Mouse (Mus musculus): ENCODE results near the gene Adprhl2. TPM values are rescaled to one million over a fixed set of nuclear protein-coding genes. Genes with fewer than 3 reads are reported as not detected.

The Adprhl2 gene
- polyA plus RNA-seq, 1 experiment: 33.9 TPM

DNA sequence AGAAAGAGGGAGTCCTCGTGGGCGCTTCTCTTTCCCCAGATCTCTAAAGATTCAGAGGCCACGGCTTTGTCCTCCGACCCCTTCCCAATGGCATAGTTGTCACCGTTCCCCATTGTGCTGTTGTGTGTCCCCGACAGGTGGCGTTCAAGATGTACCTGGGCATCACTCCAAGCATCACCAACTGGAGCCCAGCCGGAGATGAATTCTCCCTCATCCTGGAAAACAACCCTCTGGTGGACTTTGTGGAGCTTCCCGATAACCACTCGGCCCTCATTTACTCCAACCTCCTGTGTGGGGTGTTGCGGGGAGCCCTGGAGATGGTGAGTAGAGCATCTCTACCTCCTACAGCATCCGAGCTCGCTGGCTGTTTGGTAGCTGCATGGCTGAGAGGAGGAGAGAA is 47.8 kb downstream of the Adprhl2 start:
- Histone ChIP-seq H3K27ac (ENCODE audit: insufficient read depth, low read depth, low read length) (no peak overlapping the region), H3K27me3 (ENCODE audit: control insufficient read depth, insufficient read depth, low read length) (no peaks in the 10 kb centered on the region), H3K4me3 (ENCODE audit: low read depth, low read length) (no peak overlapping the region), H3K4me1 (ENCODE audit: control insufficient read depth, insufficient read depth, insufficient read length, low read length) (no peaks in the 10 kb centered on the region), H3K36me3 (ENCODE audit: control insufficient read depth, insufficient read depth, low read length) (peaks cover 26% of the 10 kb centered on the region)
- no peak for TF ChIP-seq CTCF (IDR thresholded peaks at IDR 0.05; ENCODE audit: extremely low read depth, insufficient read length, insufficient replicate concordance, low read depth, low read length)
- TF ChIP-seq POLR2A (IDR thresholded peaks at IDR 0.05; ENCODE audit: low read depth, low read length): no peak
- WGBS: 88% methylated on average over 13 of the region's 13 CpGs

DNA sequence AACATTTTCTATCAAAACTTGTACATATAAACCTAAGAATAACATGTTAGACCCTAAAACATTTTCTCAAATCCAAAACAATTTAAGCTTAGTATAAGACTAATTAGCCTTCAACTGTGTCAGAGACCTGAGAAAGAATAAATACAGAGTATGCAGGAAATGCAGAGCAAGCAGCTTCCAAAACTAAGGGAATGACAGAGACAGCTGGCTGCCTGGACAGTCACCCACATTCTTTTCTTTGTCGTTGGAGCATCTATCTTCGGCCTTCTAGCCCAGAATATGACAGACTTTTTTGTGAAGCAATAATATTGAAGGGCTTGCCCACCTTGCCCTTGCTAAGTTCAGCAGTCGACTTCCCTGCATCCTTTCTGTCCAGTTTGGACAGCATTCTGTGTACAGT is 52.2 kb downstream of the Adprhl2 start:
- TF ChIP-seq POLR2A (IDR thresholded peaks at IDR 0.05; ENCODE audit: low read depth, low read length): no peak
- TF ChIP-seq CTCF (IDR thresholded peaks at IDR 0.05; ENCODE audit: extremely low read depth, insufficient read length, insufficient replicate concordance, low read depth, low read length): no peak
- no peak overlapping the region for H3K4me3 ChIP-seq (ENCODE audit: low read depth, low read length)
- no peaks in the 10 kb centered on the region for H3K27me3 ChIP-seq (ENCODE audit: control insufficient read depth, insufficient read depth, low read length)
- H3K36me3 ChIP-seq (ENCODE audit: control insufficient read depth, insufficient read depth, low read length): peaks cover 15% of the 10 kb centered on the region
- no peak overlapping the region for H3K27ac ChIP-seq (ENCODE audit: insufficient read depth, low read depth, low read length)
- WGBS: 75% methylated on average over 3 of the region's 3 CpGs
- no peaks in the 10 kb centered on the region for H3K4me1 ChIP-seq (ENCODE audit: control insufficient read depth, insufficient read depth, insufficient read length, low read length)

Other genes with a start within 250 kb of the Adprhl2 start
- gene Lsm10, start 225.1 kb downstream of the Adprhl2 start, polyA plus RNA-seq (2012; rRNA removed): 10.7 and 13.3 TPM in 2 replicates
- gene Stk40, start 217.7 kb downstream of the Adprhl2 start, polyA plus RNA-seq (2012; rRNA removed): 14.5 and 24.0 TPM in 2 replicates
- 45.0 and 54.3 TPM in 2 replicates for gene Eva1b, start 174.0 kb downstream of the Adprhl2 start, polyA plus RNA-seq (2012; rRNA removed)
- gene Sh3d21, start 158.2 kb downstream of the Adprhl2 start, polyA plus RNA-seq (2012; rRNA removed): 5.2 and 6.5 TPM in 2 replicates
- gene Thrap3, start 118.9 kb downstream of the Adprhl2 start, polyA plus RNA-seq (2012; rRNA removed): 10.0 and 22.1 TPM in 2 replicates
- gene Map7d1, start 65.4 kb downstream of the Adprhl2 start, polyA plus RNA-seq (2012; rRNA removed): 40.2 and 47.3 TPM in 2 replicates
- 12.6 and 21.4 TPM in 2 replicates for gene Trappc3, start 59.4 kb downstream of the Adprhl2 start, polyA plus RNA-seq (2012; rRNA removed)
- gene Col8a2, start 34.9 kb downstream of the Adprhl2 start, polyA plus RNA-seq (2012; rRNA removed): 0.55 and 0.77 TPM in 2 replicates
- 0.38 and 1.0 TPM in 2 replicates for gene Tekt2, start 4.0 kb upstream of the Adprhl2 start, polyA plus RNA-seq (2012; rRNA removed)
- 7.6 and 12.4 TPM in 2 replicates for gene Ago3, start 107.9 kb upstream of the Adprhl2 start, polyA plus RNA-seq (2012; rRNA removed)
- gene Ago1, start 146.9 kb upstream of the Adprhl2 start, polyA plus RNA-seq (2012; rRNA removed): 7.2 and 13.0 TPM in 2 replicates
- gene Ago4, start 211.8 kb upstream of the Adprhl2 start, polyA plus RNA-seq (2012; rRNA removed): 0.22 and 0.63 TPM in 2 replicates
- 0.20 and 0.53 TPM in 2 replicates for gene Clspn, start 235.2 kb upstream of the Adprhl2 start, polyA plus RNA-seq (2012; rRNA removed)

Data from small intestine, adult 2 months (tissue).